Mouse (Mus musculus): ENCODE results near the gene Atp1a2. TPM values are rescaled to one million over a fixed set of nuclear protein-coding genes. Genes with fewer than 3 reads are reported as not detected.
A peak's percentile ranks its signal among the peaks of the same experiment; 100 is the strongest.

The Atp1a2 gene
- polyA plus RNA-seq, 1 experiment from 2014 or later, result 2.6 TPM

- H3K9ac ChIP-seq (ENCODE audit: low read depth, low read length), result no peak overlapping the region
- no peaks in the 10 kb centered on the region for H3K36me3 ChIP-seq (ENCODE audit: control insufficient read depth, insufficient read depth, low read length)
- no peak overlapping the region for H3K4me3 ChIP-seq (ENCODE audit: low read depth, low read length)
- H3K4me1 ChIP-seq (replicated peaks; ENCODE audit: control insufficient read depth, insufficient read depth, low read length), result peaks cover 9% of the 10 kb centered on the region; the same call in 1 of the 2 replicates
- H3K27me3 ChIP-seq (ENCODE audit: control insufficient read depth, insufficient read depth, low read length), result no peaks in the 10 kb centered on the region; the same call in 1 of the 2 replicates
- DNase-seq (ENCODE audit: low spot score) (no peak), ATAC-seq (ENCODE audit: low FRiP score) (no peak)
- no peak overlapping the region for H3K4me2 ChIP-seq (replicated peaks; ENCODE audit: low read depth, low read length)
- no peaks in the 10 kb centered on the region for H3K9me3 ChIP-seq (ENCODE audit: control insufficient read depth, low read length)
- WGBS, result 92% methylated on average over 2 of the region's 2 CpGs
- H3K27ac ChIP-seq (ENCODE audit: low read depth, low read length), result no peak overlapping the region
Observed at GRCm38 (mm10) chr1:172305153-172305552, 7.3 kb upstream of the Atp1a2 start.

- Histone ChIP-seq H3K27ac (ENCODE audit: low read depth, low read length) (no peak overlapping the region), H3K36me3 (ENCODE audit: control insufficient read depth, insufficient read depth, low read length) (no peaks in the 10 kb centered on the region), H3K27me3 (ENCODE audit: control insufficient read depth, insufficient read depth, low read length) (no peaks in the 10 kb centered on the region; the same call in 1 of the 2 replicates), H3K9ac (ENCODE audit: low read depth, low read length) (no peak overlapping the region), H3K4me1 (replicated peaks; ENCODE audit: control insufficient read depth, insufficient read depth, low read length) (peaks cover 9% of the 10 kb centered on the region; the same call in 1 of the 2 replicates), H3K9me3 (ENCODE audit: control insufficient read depth, low read length) (no peaks in the 10 kb centered on the region), H3K4me2 (replicated peaks; ENCODE audit: low read depth, low read length) (no peak overlapping the region), H3K4me3 (ENCODE audit: low read depth, low read length) (no peak overlapping the region)
- WGBS, result 72% methylated on average over 6 of the region's 6 CpGs
- DNase-seq (ENCODE audit: low spot score) (no peak), ATAC-seq (ENCODE audit: low FRiP score) (no peak)
Observed at GRCm38 (mm10) chr1:172304443-172304842, 6.6 kb upstream of the Atp1a2 start.

GRCm38 (mm10) chr1:172302851-172303250 is 5.0 kb upstream of the Atp1a2 start:
- ATAC-seq (ENCODE audit: low FRiP score), result peak; percentile 22; the same call in 1 of the 2 replicates
- Histone ChIP-seq H3K27me3 (ENCODE audit: control insufficient read depth, insufficient read depth, low read length) (no peaks in the 10 kb centered on the region; the same call in 1 of the 2 replicates), H3K4me2 (replicated peaks; ENCODE audit: low read depth, low read length) (no peak overlapping the region; the same call in 1 of the 2 replicates), H3K9ac (ENCODE audit: low read depth, low read length) (no peak overlapping the region), H3K4me1 (replicated peaks; ENCODE audit: control insufficient read depth, insufficient read depth, low read length) (peaks cover 12% of the 10 kb centered on the region; the same call in 1 of the 2 replicates), H3K4me3 (ENCODE audit: low read depth, low read length) (no peak overlapping the region), H3K36me3 (ENCODE audit: control insufficient read depth, insufficient read depth, low read length) (no peaks in the 10 kb centered on the region), H3K9me3 (ENCODE audit: control insufficient read depth, low read length) (no peaks in the 10 kb centered on the region), H3K27ac (ENCODE audit: low read depth, low read length) (no peak overlapping the region)
- WGBS, result 3% methylated on average over 6 of the region's 6 CpGs
- peak; percentile 61 for DNase-seq (ENCODE audit: low spot score)

GRCm38 (mm10) chr1:172302311-172302710 is 4.4 kb upstream of the Atp1a2 start:
- H3K4me3 ChIP-seq (ENCODE audit: low read depth, low read length), result no peak overlapping the region
- H3K27ac ChIP-seq (ENCODE audit: low read depth, low read length), result no peak overlapping the region
- WGBS, result 50% methylated on average over 3 of the region's 3 CpGs
- peaks cover 15% of the 10 kb centered on the region; the same call in 1 of the 2 replicates for H3K4me1 ChIP-seq (replicated peaks; ENCODE audit: control insufficient read depth, insufficient read depth, low read length)
- H3K27me3 ChIP-seq (ENCODE audit: control insufficient read depth, insufficient read depth, low read length), result no peaks in the 10 kb centered on the region; the same call in 1 of the 2 replicates
- H3K9me3 ChIP-seq (ENCODE audit: control insufficient read depth, low read length), result no peaks in the 10 kb centered on the region
- H3K4me2 ChIP-seq (replicated peaks; ENCODE audit: low read depth, low read length), result no peak overlapping the region
- no peak overlapping the region for H3K9ac ChIP-seq (ENCODE audit: low read depth, low read length)
- ATAC-seq (ENCODE audit: low FRiP score) (no peak), DNase-seq (ENCODE audit: low spot score) (no peak)
- no peaks in the 10 kb centered on the region for H3K36me3 ChIP-seq (ENCODE audit: control insufficient read depth, insufficient read depth, low read length)

- Histone ChIP-seq H3K36me3 (ENCODE audit: control insufficient read depth, insufficient read depth, low read length) (no peaks in the 10 kb centered on the region), H3K9me3 (ENCODE audit: control insufficient read depth, low read length) (no peaks in the 10 kb centered on the region), H3K4me3 (ENCODE audit: low read depth, low read length) (no peak overlapping the region), H3K27ac (ENCODE audit: low read depth, low read length) (no peak overlapping the region), H3K27me3 (ENCODE audit: control insufficient read depth, insufficient read depth, low read length) (no peaks in the 10 kb centered on the region; the same call in 1 of the 2 replicates), H3K4me1 (replicated peaks; ENCODE audit: control insufficient read depth, insufficient read depth, low read length) (peaks cover 15% of the 10 kb centered on the region; the same call in 1 of the 2 replicates), H3K4me2 (replicated peaks; ENCODE audit: low read depth, low read length) (no peak overlapping the region), H3K9ac (ENCODE audit: low read depth, low read length) (no peak overlapping the region)
- 38% methylated on average over 12 of the region's 12 CpGs for WGBS
- ATAC-seq (ENCODE audit: low FRiP score) (peak; percentile 39), DNase-seq (ENCODE audit: low spot score) (no peak)
Observed at GRCm38 (mm10) chr1:172301180-172301579, 3.3 kb upstream of the Atp1a2 start.

- no peaks in the 10 kb centered on the region for H3K36me3 ChIP-seq (ENCODE audit: control insufficient read depth, insufficient read depth, low read length)
- H3K4me1 ChIP-seq (replicated peaks; ENCODE audit: control insufficient read depth, insufficient read depth, low read length), result peaks cover 19% of the 10 kb centered on the region
- no peaks in the 10 kb centered on the region for H3K9me3 ChIP-seq (ENCODE audit: control insufficient read depth, low read length)
- DNase-seq (ENCODE audit: low spot score), result no peak
- no peak overlapping the region for H3K4me2 ChIP-seq (replicated peaks; ENCODE audit: low read depth, low read length)
- H3K27me3 ChIP-seq (ENCODE audit: control insufficient read depth, insufficient read depth, low read length), result no peaks in the 10 kb centered on the region; the same call in 1 of the 2 replicates
- ATAC-seq (ENCODE audit: low FRiP score), result no peak
- H3K27ac ChIP-seq (ENCODE audit: low read depth, low read length), result no peak overlapping the region
- H3K4me3 ChIP-seq (ENCODE audit: low read depth, low read length), result no peak overlapping the region
- WGBS, result 54% methylated on average over 5 of the region's 5 CpGs
- no peak overlapping the region for H3K9ac ChIP-seq (ENCODE audit: low read depth, low read length)
Observed at GRCm38 (mm10) chr1:172300247-172300646, 2.4 kb upstream of the Atp1a2 start.

- H3K9ac ChIP-seq (ENCODE audit: low read depth, low read length), result no peak overlapping the region
- no peak overlapping the region for H3K27ac ChIP-seq (ENCODE audit: low read depth, low read length)
- no peaks in the 10 kb centered on the region; the same call in 1 of the 2 replicates for H3K27me3 ChIP-seq (ENCODE audit: control insufficient read depth, insufficient read depth, low read length)
- no peaks in the 10 kb centered on the region for H3K36me3 ChIP-seq (ENCODE audit: control insufficient read depth, insufficient read depth, low read length)
- no peak for DNase-seq (ENCODE audit: low spot score)
- no peak overlapping the region for H3K4me3 ChIP-seq (ENCODE audit: low read depth, low read length)
- H3K9me3 ChIP-seq (ENCODE audit: control insufficient read depth, low read length), result no peaks in the 10 kb centered on the region
- 55% methylated on average over 7 of the region's 7 CpGs for WGBS
- no peak for ATAC-seq (ENCODE audit: low FRiP score)
- no peak overlapping the region for H3K4me2 ChIP-seq (replicated peaks; ENCODE audit: low read depth, low read length)
- peaks cover 19% of the 10 kb centered on the region for H3K4me1 ChIP-seq (replicated peaks; ENCODE audit: control insufficient read depth, insufficient read depth, low read length)
Observed at GRCm38 (mm10) chr1:172299528-172299927, 1.7 kb upstream of the Atp1a2 start.

DNA sequence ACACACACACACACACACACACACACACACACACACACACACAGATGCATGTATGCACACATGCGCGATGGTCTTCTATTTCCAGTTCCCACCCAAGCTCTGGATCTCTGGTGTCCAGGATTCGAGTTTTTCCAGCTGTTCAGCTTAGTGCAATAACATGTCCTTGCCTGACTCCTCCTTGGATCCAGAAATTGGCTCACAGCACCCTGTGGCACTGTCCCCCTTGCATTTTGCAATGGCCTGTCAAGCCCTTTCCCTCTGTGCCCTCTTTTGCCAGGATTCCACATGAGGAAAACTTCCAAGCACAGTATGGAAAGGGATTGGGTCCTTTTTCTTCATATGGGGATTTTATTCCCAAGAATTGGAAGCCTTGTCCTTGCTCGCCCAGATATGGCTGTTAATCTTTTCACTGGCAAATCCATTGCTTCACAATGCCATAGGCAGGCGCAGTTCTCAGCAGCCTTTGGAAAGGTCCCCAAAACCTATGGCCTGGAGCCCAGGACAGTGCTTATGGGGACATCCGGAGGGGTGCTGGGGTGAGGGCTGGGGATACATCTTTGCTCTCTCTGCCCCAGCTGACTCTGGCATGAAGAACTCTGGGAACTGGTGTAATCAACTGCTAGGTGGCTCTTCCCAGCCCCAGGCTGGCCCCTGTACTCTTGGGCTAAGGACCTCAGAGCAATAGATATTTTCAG is 901 bp downstream of the Atp1a2 start:
- peaks cover 14% of the 10 kb centered on the region for H3K4me1 ChIP-seq (replicated peaks; ENCODE audit: control insufficient read depth, insufficient read depth, low read length)
- ATAC-seq (ENCODE audit: low FRiP score) (no peak), DNase-seq (ENCODE audit: low spot score) (no peak)
- no peak overlapping the region for H3K27ac ChIP-seq (ENCODE audit: low read depth, low read length)
- H3K27me3 ChIP-seq (ENCODE audit: control insufficient read depth, insufficient read depth, low read length), result no peaks in the 10 kb centered on the region; the same call in 1 of the 2 replicates
- H3K4me2 ChIP-seq (replicated peaks; ENCODE audit: low read depth, low read length), result peak overlapping the region; percentile 14
- no peaks in the 10 kb centered on the region for H3K9me3 ChIP-seq (ENCODE audit: control insufficient read depth, low read length)
- WGBS, result 81% methylated on average over 6 of the region's 6 CpGs
- no peak overlapping the region; the same call in 1 of the 2 replicates for H3K9ac ChIP-seq (ENCODE audit: low read depth, low read length)
- H3K36me3 ChIP-seq (ENCODE audit: control insufficient read depth, insufficient read depth, low read length), result no peaks in the 10 kb centered on the region
- no peak overlapping the region for H3K4me3 ChIP-seq (ENCODE audit: low read depth, low read length)

DNA sequence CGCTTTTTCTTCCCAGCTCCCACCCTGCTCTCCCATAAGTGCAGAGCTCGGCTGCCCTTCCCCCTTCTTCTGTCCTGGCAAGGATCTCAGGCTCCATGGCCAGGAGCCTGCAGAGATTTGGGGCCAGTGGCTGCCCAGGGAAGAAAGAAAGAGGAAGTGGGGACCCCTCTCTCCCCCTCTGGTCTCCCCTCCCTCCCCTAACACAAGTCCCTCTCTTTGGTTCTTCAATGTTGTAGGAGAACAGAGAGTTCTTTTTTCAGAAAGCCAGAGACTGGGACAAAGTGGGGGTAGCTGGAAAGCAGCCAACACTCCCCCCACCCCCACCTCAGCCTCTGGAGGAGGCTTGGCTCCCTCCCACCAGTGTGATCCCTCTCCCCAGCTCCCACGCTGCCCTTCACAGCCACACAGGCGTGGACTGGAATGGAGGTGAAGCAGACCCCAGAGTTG is 2.1 kb downstream of the Atp1a2 start:
- no peak for ATAC-seq (ENCODE audit: low FRiP score)
- no peak overlapping the region for H3K9ac ChIP-seq (ENCODE audit: low read depth, low read length)

More for the DNA sequence above, 2.1 kb downstream of the Atp1a2 start:
- H3K4me1 ChIP-seq (replicated peaks; ENCODE audit: control insufficient read depth, insufficient read depth, low read length), result peaks cover 12% of the 10 kb centered on the region
- H3K4me3 ChIP-seq (ENCODE audit: low read depth, low read length), result no peak overlapping the region
- H3K9me3 ChIP-seq (ENCODE audit: control insufficient read depth, low read length), result no peaks in the 10 kb centered on the region
- DNase-seq (ENCODE audit: low spot score), result no peak
- no peak overlapping the region for H3K4me2 ChIP-seq (replicated peaks; ENCODE audit: low read depth, low read length)
- WGBS, result 60% methylated on average over 4 of the region's 4 CpGs
- H3K27ac ChIP-seq (ENCODE audit: low read depth, low read length), result peak overlapping the region; percentile 17; the same call in 1 of the 2 replicates
- no peaks in the 10 kb centered on the region for H3K36me3 ChIP-seq (ENCODE audit: control insufficient read depth, insufficient read depth, low read length)
- H3K27me3 ChIP-seq (ENCODE audit: control insufficient read depth, insufficient read depth, low read length), result no peaks in the 10 kb centered on the region; the same call in 1 of the 2 replicates

Measured in hindbrain, embryonic 11.5 days (tissue).